Mouse (Mus musculus) adrenal gland (tissue): ENCODE measurements around the gene Hint2.

Experiments
- intact Hi-C: fragments of 180-260 bp; cut with DNase I; formaldehyde crosslinking; loops from one replicate; pipeline ENCODE4 v1.15.1; 2025
- microRNA-seq, 2 experiments: library from miRNA; unstranded; fragments of <30 nt; microRNA quantifications; one replicate each; pipeline ENCODE4; 2019

Hint2 gene

DNA sequence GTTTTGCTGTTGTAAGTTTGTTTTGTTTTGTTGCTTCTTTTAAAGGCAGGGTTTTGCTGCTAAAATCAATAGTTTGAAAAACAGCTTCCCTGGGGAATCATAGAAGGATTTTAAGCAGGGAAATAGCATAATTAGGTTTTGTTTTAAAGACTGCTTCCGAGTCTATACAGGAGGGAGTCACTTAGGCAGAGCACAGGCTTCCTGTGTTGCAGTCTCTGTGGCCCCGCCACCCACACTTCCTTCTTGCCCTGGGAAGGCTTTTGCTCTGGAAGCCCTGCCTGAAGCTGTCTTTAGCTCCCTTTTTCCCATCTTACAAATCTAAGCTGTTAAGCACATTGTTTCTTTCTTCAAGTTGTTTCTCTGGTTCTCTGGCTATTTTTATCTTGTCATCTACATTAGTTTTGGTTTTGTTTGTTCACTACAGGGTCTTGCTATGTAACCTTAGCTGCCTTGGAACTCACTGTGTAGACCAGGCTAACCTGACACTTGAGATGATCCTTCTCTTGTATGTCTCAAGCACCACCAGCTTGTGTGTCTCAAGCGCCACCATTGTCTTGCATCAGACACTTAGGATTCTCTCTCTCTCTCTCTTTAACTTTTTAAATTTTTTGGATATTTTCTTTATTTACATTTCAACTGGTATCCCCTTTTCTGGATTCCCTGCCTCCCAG lies 43.1 kb downstream of the Hint2 start:
- intact Hi-C loops, result no loop called here

DNA sequence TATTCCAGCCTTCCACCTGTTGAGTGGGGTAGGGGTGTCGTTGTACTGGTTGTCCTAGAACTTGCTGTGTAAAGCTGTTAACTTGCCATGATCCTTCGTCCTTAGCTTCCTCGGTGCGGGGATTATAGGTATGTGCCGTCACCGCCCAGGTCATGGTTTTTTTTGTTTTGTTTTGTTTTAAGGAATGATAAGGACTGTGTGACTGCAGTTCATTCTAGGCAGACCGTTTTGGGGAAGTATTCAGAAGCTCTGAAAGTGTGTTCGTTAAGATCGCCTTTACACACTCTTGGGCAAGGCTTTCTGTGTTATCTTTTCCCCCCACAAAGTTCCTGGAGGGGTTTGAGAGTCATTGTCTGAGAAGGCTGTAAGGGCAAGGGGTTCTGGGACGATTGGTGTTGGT lies 43.7 kb downstream of the Hint2 start:
- intact Hi-C loops, result no loop called here

DNA sequence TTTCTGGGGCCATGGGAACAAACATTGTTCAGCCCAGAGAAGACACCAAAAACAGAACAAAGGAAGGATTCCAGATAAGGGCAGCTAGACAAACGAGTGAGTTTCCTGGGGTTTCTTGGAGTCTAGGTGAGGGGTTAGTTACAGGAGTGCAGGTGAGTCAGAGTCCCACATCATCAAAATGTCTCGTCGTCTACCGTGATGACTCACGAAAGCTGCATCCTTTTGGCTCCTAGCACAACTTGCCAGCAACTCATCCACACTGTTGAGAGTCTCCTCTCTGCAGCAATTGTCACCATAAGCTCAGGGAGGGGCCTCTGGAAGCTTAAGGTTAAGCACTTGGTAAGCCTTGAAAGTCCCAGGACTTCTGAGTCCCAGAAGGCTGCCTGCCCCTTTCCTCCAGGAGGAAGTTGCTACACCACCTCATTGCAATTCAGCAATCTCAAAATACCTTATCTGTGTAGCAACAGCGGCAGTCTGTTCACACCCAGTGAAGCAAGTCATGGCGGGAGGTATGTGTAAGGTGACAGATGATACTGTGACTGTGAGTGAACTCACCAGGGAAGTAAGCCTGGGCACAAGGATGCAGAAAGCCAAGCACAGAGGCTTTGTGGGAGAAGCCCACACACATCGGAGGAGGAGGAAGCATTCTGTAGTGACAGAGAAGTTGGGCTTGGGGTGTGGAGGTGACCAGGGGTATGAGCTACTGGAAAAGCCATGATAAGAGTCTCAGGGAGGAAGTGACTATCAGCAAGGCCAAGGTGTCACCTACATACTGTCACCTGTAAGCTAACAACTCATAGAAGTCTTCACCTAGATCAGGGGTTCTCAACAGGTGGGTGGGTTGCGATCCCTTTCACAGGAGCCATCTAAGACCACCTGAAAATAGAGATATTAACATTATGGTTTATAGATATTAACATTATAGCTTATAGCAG lies 51.2 kb downstream of the Hint2 start:
- intact Hi-C loops, result no loop called here

Small RNA genes within 50 kb of the gene (microRNA-seq; reads per million reads assigned to microRNA genes)
- 0.12 to 0.23 reads per million in 2 experiments for gene Gm25262
